Mouse (Mus musculus) heart, postnatal 0 days (tissue): ENCODE data around the gene Olfr314. TPM values are rescaled to one million over a fixed set of nuclear protein-coding genes. Genes with fewer than 3 reads are reported as not detected.
A peak's percentile ranks its signal among the peaks of the same experiment; 100 is the strongest.

Source experiments
- ATAC-seq: fragments of 200-750 bp; cut with Nextera tagmentation; 2 replicates; pipeline ENCODE4 v1.8.0; 2017; ENCODE audit warnings: low read depth, moderate number of reproducible peaks, moderate library complexity; ENCODE audit not compliant: insufficient read depth
- DNase-seq: peaks from one replicate; pipeline ENCODE4 v3.0.0-alpha.2; 2016; ENCODE audit warnings: low spot score
- H3K27ac ChIP-seq: fragments of 300-500 bp; sonication (generic); 2 replicates; pipeline ENCODE4 v1.5.1; 2014; ENCODE audit warnings: low read depth, mild to moderate bottlenecking
- H3K27me3 ChIP-seq: fragments of 300-500 bp; sonication (generic); 2 replicates; pipeline ENCODE4 v1.6.1; 2014; ENCODE audit warnings: low read length, mixed read lengths; ENCODE audit not compliant: control insufficient read depth, insufficient read depth
- H3K36me3 ChIP-seq: fragments of 300-500 bp; sonication (generic); replicated peaks from 2 replicates; pipeline ENCODE4 v1.6.1; 2014; ENCODE audit warnings: low read length, mixed read lengths; ENCODE audit not compliant: control insufficient read depth, insufficient read depth
- H3K4me1 ChIP-seq: fragments of 300-500 bp; sonication (generic); 2 replicates; pipeline ENCODE4 v1.6.1; 2014; ENCODE audit warnings: antibody characterized with exemption; ENCODE audit not compliant: control insufficient read depth, insufficient read depth
- H3K4me2 ChIP-seq: fragments of 300-500 bp; sonication (generic); 2 replicates; pipeline ENCODE4 v1.6.1; 2014; ENCODE audit warnings: low read depth, mild to moderate bottlenecking, low read length, moderate library complexity
- H3K4me3 ChIP-seq: fragments of 300-500 bp; sonication (generic); 2 replicates; pipeline ENCODE4 v1.5.1; 2014; ENCODE audit warnings: low read depth, low read length
- H3K9ac ChIP-seq: fragments of 300-500 bp; sonication (generic); replicated peaks from 2 replicates; pipeline ENCODE4 v1.6.1; 2014; ENCODE audit warnings: low read depth, low read length, mixed read lengths
- H3K9me3 ChIP-seq: fragments of 300-500 bp; sonication (generic); replicated peaks from 2 replicates; pipeline ENCODE4 v1.6.1; 2016; ENCODE audit warnings: low read length; ENCODE audit not compliant: control insufficient read depth
- CTCF ChIP-seq: IDR thresholded peaks from 2 replicates; pipeline ENCODE4 v1.5.1; 2016; ENCODE audit warnings: antibody characterized with exemption, control low read depth, low read depth
- EP300 ChIP-seq: IDR thresholded peaks from 2 replicates; pipeline ENCODE4 v1.6.1; 2016; ENCODE audit warnings: antibody characterized with exemption, low read depth
- WGBS: fragments of 180-500 bp; shearing (Covaris S2); extraction: QIAGEN DNeasy Blood & Tissue Kit; methylation state at CpG from one replicate; pipeline ENCODE4 v1.1.7; 2014; 5-methylcytosine and 5-hydroxymethylcytosine counted together
- polyA plus RNA-seq: library from polyadenylated mRNA; unstranded; fragments of >200 nt; fragmentation: Nextera tagmentation; extraction: Ambion mirVana; gene quantifications from 2 replicates; pipeline ENCODE4 v1.2.1, GENCODE M21; 2015
- total RNA-seq: library from RNA; depleted of rRNA; stranded (reverse); fragments of >200 nt; gene quantifications from 2 replicates; pipeline ENCODE4 v1.2.3, GENCODE M21; 2014; ENCODE audit warnings: low replicate concordance

The Olfr314 gene
- total and polyA plus RNA-seq, 2 experiments from 2014 or later, result not detected

GRCm38 (mm10) chr11:58784182-58784581, 1.4 kb downstream of the Olfr314 start:
- H3K27ac ChIP-seq, result no peak overlapping the region
- H3K9ac ChIP-seq, result no peak overlapping the region
- no peaks in the 10 kb centered on the region for H3K27me3 ChIP-seq
- DNase-seq (peak; percentile 39), ATAC-seq (peak; percentile 53)
- H3K4me1 ChIP-seq, result peaks cover 9% of the 10 kb centered on the region
- H3K4me3 ChIP-seq, result no peak overlapping the region
- H3K9me3 ChIP-seq, result no peaks in the 10 kb centered on the region
- TF ChIP-seq EP300, result no peak
- TF ChIP-seq CTCF, result no peak
- no peak overlapping the region for H3K4me2 ChIP-seq
- WGBS, result 41% methylated on average over 2 of the region's 2 CpGs
- no peaks in the 10 kb centered on the region for H3K36me3 ChIP-seq

- 82% methylated on average over 10 of the region's 10 CpGs for WGBS
- DNase-seq, result no peak
- no peak for TF ChIP-seq EP300
- no peak for TF ChIP-seq CTCF
- no peak for ATAC-seq
- H3K27ac ChIP-seq, result no peak overlapping the region
- H3K4me2 ChIP-seq, result no peak overlapping the region
- no peak overlapping the region for H3K9ac ChIP-seq
- no peaks in the 10 kb centered on the region for H3K27me3 ChIP-seq
- H3K9me3 ChIP-seq, result no peaks in the 10 kb centered on the region
- H3K4me1 ChIP-seq, result peaks cover 4% of the 10 kb centered on the region
- H3K36me3 ChIP-seq, result no peaks in the 10 kb centered on the region
- H3K4me3 ChIP-seq, result no peak overlapping the region
Observed at GRCm38 (mm10) chr11:58787651-58788050, 4.9 kb downstream of the Olfr314 start.

DNA sequence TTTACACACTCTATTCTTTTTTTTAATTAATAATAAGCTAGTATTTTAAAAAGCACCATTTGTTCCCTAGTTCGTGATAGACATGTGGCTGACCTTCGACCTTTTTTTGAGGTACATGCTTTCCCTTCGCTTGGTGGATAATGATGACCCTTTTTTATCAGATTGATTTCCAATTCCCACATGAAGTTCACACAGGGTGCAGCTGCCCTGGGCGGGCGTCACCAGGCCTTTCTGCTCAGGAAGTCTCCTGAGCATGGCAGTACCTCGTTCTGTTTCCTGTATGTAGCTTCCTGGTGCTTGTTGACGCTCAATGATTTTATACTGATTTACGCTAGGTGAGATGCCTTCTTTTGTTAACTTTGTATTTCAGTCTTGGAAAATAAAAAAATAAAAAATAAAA, 5.6 kb downstream of the Olfr314 start:
- TF ChIP-seq EP300 (no peak), CTCF (no peak)
- no peak overlapping the region for H3K4me2 ChIP-seq
- no peak overlapping the region for H3K4me3 ChIP-seq
- H3K4me1 ChIP-seq, result no peaks in the 10 kb centered on the region; the same call in 1 of the 2 replicates
- no peaks in the 10 kb centered on the region for H3K9me3 ChIP-seq
- WGBS, result 76% methylated on average over 8 of the region's 8 CpGs
- H3K36me3 ChIP-seq, result no peaks in the 10 kb centered on the region
- ATAC-seq (no peak), DNase-seq (no peak)
- H3K27me3 ChIP-seq, result no peaks in the 10 kb centered on the region
- H3K9ac ChIP-seq, result no peak overlapping the region
- H3K27ac ChIP-seq, result no peak overlapping the region

- Histone ChIP-seq H3K9ac (no peak overlapping the region), H3K27ac (no peak overlapping the region), H3K4me3 (no peak overlapping the region), H3K4me2 (no peak overlapping the region), H3K4me1 (no peaks in the 10 kb centered on the region; the same call in 1 of the 2 replicates), H3K27me3 (no peaks in the 10 kb centered on the region), H3K36me3 (no peaks in the 10 kb centered on the region), H3K9me3 (no peaks in the 10 kb centered on the region)
- WGBS, result 17% methylated on average over 3 of the region's 3 CpGs
- no peak for ATAC-seq
- no peak for TF ChIP-seq CTCF
- no peak for TF ChIP-seq EP300
- no peak for DNase-seq
Observed at GRCm38 (mm10) chr11:58789532-58789931, 6.8 kb downstream of the Olfr314 start.

GRCm38 (mm10) chr11:58790053-58790452, 7.3 kb downstream of the Olfr314 start:
- TF ChIP-seq CTCF (no peak), EP300 (no peak)
- 38% methylated on average over 2 of the region's 2 CpGs for WGBS
- ATAC-seq, result no peak
- Histone ChIP-seq H3K36me3 (no peaks in the 10 kb centered on the region), H3K4me1 (no peaks in the 10 kb centered on the region), H3K4me2 (no peak overlapping the region), H3K27me3 (no peaks in the 10 kb centered on the region), H3K9ac (no peak overlapping the region), H3K27ac (no peak overlapping the region), H3K9me3 (no peaks in the 10 kb centered on the region), H3K4me3 (no peak overlapping the region)
- DNase-seq, result no peak

DNA sequence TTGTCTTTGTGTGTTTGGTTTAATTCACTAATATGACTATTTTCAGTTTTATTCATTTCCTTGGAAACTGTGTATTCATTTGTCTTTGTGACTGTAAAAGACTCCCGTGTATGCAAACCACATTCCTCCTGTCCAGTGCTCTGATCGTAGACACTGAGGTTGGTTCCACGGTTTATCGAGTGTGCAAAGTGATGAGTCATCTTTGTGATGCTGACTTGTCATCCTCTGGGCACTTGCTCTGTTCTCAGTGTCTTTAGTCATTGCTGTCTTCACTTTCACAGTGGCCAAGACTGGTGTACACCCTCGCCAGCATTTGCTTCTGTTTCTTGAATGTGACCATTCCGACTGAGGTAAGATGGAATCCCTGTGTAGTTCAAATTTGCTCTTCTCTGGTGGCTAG, 7.9 kb downstream of the Olfr314 start:
- WGBS, result 54% methylated on average over 6 of the region's 6 CpGs
- ATAC-seq, result no peak

More for the DNA sequence above, 7.9 kb downstream of the Olfr314 start:
- Histone ChIP-seq H3K4me1 (no peaks in the 10 kb centered on the region), H3K4me3 (no peak overlapping the region), H3K9ac (no peak overlapping the region), H3K27me3 (no peaks in the 10 kb centered on the region), H3K36me3 (no peaks in the 10 kb centered on the region), H3K9me3 (no peaks in the 10 kb centered on the region), H3K4me2 (no peak overlapping the region), H3K27ac (no peak overlapping the region)
- no peak for DNase-seq
- TF ChIP-seq EP300, result no peak
- no peak for TF ChIP-seq CTCF
